Mouse (Mus musculus): ENCODE data around the gene Pax9.

Gene Pax9

GRCm38 (mm10) chr12:56691427-56692079, at the start of gene Pax9:
Pax9 (plus strand) TSS chr12:56691767.
- DNase-seq, result no peak

DNA sequence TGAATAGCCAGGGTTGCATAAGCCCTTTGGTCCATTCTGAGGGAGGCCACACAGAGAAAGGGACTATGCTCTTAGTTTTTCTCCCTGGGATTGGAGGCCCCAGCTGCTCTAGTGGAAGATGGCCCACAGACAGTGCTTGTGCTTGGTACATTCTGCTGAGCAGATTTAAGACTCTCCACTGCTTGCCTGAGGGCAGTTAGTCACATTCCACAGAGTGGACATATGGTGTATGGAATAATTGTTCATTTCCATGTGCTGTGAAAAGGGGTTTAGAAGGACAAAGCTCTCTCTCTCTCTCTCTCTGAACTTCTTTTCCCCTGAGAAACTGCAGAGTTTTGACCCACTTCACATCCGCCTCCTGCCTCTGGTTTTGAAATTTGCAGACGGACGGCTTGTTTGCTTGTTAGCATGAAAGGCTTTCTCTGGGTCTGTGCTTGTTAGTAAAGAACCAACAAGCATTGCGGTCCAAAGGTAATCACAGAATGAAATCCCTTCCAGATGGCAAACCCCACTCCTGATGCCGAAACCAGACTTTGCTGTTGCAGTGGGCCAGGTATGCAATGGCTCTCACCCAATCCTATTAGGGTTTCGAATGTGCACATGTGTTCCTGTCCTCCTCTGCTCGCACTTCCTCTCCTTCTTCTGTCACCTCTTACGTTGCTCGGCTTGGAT, 22.0 kb upstream of the Pax9 start:
- no peak for DNase-seq

- DNase-seq, result no peak
These were observed 20.8 kb upstream of the Pax9 start for GRCm38 (mm10) chr12:56670795-56671194.

- no peak for DNase-seq
These were observed 16.8 kb upstream of the Pax9 start for GRCm38 (mm10) chr12:56674726-56675125.

GRCm38 (mm10) chr12:56677620-56678019, 13.9 kb upstream of the Pax9 start:
- DNase-seq, result no peak

DNA sequence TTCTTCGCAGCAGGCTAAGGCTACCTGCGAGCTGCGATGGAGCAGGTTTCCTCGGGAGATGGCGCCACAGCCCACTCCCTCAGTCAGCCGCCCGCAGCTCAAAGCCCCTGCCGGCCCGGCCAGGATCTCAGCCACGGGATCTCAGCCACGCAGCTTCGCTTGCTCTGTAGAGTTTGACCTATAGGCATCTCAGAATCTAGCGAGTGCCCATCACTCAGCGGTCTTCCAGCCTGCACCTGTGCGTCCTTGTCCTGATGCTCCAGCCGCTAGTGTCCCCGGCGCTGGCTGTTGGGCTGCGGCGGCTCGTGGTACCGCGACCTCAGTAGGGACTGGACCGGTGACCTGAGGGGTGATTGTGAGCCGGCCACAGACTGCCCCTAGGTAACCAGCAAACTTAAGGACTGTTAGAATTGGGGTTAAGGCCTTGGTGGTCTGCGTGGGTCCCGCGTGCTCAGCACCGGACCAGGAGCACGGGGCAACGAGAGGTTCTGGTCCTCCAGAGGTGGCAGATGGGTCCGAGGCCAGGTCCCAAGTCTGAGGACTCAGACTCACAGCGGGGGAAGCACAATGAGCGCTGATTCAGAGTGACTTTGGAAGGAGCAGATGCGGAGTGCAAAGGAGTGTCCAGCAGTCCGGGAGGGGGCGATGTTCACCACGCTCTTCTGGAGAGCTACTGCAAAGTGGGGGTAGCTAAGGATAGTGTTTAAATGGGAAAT, 10.3 kb upstream of the Pax9 start:
- no peak for DNase-seq

DNA sequence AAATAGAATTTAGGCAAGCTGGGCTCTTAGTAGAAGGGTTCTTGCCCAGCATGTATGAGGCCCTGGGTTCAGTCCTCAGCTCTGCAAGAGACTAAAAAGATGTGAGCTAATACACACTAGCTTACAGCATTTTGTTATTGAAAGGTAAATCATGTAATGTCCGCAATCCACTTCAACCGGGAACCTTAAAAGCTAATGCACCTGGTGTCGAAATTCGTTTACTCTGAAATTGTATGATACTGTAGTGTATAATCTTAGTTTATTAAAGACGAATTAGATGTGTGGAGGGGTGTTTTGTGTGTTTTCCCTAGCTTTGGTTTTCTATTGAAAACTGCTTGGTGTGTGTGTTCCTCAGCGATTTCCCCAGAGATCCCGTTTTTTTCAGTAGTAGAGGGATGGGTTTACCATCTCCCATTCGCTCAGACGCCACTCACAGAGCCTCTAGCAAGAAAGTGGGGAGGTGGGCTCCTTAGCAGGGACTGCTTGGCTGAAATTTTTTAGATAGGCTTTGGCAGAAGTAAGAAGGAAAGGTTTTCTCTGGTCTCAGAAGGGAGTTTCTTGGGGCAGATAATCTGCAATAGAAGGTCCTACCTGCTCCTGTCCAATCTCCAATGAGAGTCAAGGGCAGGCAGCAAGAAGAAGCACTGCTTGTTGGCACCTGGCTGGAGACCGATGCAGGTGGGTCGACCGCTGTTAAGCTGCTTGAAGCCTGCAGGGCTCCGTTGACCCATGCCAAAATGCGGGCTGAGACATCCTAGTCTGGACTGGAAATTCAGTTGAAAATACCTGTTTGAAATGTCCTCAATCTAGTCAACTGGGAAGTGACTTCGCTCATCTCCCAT, 3.7 kb upstream of the Pax9 start:
- no peak for DNase-seq

DNA sequence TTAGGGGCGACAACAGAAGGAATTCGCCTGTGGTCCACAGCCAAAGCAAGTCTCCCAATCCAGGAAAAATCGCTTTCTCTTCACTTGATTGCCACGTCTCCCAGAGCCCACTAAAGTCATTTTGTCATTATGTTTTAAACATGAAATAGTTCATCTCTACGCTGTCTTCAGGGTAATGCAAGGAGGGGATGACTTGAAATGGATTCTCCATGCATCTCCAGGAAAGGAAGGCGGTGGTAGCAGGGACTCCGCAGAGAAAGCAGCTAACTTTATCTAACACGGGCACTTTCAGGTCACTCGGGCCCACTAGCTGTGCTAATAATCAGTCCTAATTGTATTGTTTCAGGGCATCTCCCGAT, 3.1 kb upstream of the Pax9 start:
- DNase-seq, result no peak

GRCm38 (mm10) chr12:56688920-56689319, 2.6 kb upstream of the Pax9 start:
- no peak for DNase-seq

- DNase-seq, result no peak
These were observed 2.2 kb upstream of the Pax9 start for GRCm38 (mm10) chr12:56689331-56689730.

DNA sequence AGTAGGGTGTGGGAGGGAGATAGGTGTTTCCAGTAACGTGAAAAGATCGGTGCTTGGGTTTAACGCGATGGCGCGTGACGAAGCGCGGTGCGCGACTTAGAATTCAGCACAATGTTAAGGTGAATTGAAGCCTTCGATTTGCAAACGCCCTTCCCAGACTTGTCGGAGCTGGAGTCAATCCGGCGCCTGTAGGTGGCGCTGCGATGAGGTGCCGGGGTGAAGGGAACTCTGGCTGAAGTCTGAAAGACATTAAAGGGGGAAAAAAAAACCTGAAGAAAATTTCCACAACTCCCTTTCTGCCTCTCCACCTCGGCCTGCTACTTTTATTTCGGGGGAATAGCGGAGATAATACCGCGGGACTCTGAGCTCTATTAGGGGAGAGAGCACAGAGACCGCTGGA, 1.8 kb upstream of the Pax9 start:
- DNase-seq, result no peak

- DNase-seq, result no peak
These were observed 1.2 kb upstream of the Pax9 start for GRCm38 (mm10) chr12:56690366-56690765.

DNA sequence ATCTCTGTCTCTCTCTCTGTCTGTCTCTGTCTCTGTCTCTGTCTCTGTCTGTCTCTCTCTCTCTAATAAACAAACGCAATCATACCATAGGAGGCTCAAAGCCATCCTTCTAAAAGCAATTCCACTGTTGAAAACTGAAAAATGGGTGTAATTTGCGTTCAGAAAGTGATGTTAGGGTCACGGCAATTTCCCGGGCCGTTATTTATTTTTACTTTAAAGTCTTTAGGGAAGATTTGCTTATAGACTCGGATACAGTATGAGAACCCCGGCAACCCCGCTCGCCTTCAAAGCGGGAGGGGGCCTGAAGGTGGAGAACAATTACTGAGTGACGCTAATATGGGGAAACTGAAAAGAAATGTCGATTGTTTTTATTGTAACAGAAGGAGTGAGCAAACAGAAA, 566 bp upstream of the Pax9 start:
- DNase-seq, result no peak

GRCm38 (mm10) chr12:56692536-56692935, 969 bp downstream of the Pax9 start:
- DNase-seq, result no peak

DNA sequence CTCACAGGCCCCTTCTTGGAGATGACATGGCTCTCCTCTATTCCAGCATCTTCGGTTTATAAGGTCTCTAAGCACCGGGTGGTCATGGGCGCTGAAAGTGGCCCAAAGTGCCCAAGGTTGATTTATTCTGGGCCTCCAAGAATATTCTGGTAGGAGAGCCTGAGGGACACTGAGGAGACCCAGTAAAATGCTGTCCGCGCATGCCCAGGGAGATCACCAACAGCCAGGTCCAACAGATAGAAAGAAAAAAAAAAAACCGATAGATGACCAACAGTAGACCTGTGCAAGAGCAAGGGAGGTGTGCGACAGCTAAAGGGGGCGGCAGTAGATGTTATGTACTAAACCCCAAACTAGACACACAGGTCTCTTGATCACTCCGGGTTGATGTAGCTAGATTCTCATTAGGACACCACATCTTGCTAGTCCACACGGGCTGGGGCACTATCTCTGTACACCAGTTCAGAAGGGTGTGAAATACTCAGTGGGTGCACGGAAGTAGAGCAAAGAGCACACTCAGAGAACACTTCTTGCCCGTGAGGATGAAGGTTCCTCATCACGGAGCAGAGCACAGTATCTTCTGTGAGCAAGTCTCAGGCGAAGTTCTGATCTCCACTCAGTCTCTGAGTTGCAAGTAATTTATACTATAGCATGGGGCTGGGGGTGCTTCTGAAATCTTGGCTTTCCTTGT, 2.0 kb downstream of the Pax9 start:
- DNase-seq, result no peak

GRCm38 (mm10) chr12:56694361-56694760, 2.8 kb downstream of the Pax9 start:
- no peak for DNase-seq

DNA sequence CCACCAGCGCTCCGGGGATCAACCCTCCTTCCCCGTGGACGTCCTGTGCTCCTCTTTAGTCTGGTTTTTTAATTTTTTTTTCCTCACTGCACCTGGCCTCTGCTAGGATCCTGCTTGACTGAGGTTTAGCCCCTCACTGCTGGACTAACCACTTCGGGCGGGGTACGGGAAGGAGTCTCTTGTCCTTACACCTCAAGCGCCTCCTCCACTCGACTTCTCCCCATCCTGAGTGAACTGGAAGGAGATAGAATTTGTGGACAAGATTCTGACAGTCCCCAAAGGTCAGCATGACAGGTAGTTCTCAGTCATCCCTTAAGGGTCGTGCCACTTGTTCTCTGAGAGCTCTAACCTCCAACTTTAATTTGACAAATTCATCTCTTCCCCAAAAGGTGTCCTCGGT, 3.4 kb downstream of the Pax9 start:
- DNase-seq, result no peak

- no peak for DNase-seq
These were observed 4.0 kb downstream of the Pax9 start for GRCm38 (mm10) chr12:56695358-56696173.

- no peak for DNase-seq
These were observed 4.8 kb downstream of the Pax9 start for GRCm38 (mm10) chr12:56696174-56697010.

DNA sequence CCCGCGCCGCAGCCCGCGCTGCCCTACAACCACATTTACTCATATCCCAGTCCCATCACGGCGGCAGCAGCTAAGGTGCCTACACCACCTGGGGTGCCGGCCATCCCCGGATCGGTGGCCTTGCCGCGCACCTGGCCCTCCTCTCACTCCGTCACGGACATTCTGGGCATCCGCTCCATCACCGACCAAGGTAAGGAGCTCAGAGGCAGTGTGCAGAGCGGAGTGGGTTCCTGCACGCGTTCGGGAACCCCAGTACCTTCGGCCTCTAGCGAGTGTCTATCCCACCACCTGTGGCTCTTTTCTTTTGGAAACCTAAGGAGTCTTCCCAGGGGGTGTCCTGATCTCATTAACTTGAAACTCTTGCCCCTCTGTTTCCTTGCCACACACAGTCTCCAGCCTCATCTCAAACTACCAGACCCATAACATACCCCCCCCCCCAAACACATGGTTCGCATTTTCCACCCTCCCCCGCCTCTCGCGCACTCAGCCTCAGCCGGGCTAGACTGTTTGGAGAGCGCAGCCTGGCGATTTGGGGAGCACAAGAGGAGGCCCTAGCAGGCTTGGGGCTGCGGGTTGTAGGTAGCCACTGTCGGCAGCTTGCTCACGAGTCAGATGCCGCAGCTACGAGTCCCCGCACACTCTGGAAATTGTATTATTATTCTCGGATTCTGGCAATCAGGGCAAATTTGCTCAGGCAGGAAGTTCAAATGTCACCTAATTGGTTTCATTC, 5.6 kb downstream of the Pax9 start:
- no peak for DNase-seq
